Mouse (Mus musculus) testis, adult 10 weeks (tissue): ENCODE results near the gene Spata32. TPM values are rescaled to one million over a fixed set of nuclear protein-coding genes. Genes with fewer than 3 reads are reported as not detected.

ENCODE experiments used
- polyA plus RNA-seq: library from polyadenylated mRNA; stranded (reverse); fragments of 350-450 nt; fragmentation: Illumina TruSeq; extraction: RNeasy Lipid Tissue Mini Kit (QIAGEN cat#74804); gene quantifications from one replicate; pipeline ENCODE4 v1.2.3, GENCODE M21; 2014; ENCODE audit warnings: low read depth, low replicate concordance

Gene Spata32
- polyA plus RNA-seq = 47.3 TPM

DNA sequence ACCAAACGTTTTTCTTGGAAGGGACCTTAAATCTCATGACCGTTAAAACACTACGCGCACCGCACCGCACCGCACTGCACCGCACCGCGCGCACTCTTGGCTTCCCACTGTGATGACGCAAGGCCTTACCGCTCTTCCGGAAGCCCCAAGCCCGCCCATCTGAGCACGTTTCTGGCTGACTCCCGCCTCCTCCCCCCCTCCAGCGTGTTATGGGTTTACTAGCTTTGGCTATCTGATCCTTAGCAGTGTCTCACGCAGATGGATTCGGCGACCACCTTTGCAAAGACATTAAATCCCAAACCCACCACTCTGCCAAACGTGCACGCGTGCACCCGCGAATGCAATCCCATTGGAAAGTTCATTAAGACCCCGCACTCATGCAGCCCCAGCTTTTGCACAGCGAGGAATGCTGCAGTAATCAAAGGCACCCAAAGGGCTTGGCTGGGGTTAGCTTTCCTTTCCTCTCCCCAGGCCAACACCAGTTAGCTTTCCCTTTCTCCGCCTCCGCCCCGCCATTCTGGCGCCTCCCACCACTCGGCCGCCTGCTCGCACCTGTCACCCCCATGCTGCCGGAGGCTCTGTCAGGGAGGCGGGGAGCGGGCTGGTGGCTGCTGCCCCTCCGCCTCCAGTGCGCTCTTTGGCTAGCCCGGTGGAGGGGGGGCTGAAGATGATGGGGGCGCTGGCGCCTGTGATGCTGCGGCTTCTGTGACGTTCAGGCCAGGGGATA, at the start of gene Spata32:
TSS of gene Spata32 (minus strand) at position 643 of the 727 bp plus-strand sequence.

DNA sequence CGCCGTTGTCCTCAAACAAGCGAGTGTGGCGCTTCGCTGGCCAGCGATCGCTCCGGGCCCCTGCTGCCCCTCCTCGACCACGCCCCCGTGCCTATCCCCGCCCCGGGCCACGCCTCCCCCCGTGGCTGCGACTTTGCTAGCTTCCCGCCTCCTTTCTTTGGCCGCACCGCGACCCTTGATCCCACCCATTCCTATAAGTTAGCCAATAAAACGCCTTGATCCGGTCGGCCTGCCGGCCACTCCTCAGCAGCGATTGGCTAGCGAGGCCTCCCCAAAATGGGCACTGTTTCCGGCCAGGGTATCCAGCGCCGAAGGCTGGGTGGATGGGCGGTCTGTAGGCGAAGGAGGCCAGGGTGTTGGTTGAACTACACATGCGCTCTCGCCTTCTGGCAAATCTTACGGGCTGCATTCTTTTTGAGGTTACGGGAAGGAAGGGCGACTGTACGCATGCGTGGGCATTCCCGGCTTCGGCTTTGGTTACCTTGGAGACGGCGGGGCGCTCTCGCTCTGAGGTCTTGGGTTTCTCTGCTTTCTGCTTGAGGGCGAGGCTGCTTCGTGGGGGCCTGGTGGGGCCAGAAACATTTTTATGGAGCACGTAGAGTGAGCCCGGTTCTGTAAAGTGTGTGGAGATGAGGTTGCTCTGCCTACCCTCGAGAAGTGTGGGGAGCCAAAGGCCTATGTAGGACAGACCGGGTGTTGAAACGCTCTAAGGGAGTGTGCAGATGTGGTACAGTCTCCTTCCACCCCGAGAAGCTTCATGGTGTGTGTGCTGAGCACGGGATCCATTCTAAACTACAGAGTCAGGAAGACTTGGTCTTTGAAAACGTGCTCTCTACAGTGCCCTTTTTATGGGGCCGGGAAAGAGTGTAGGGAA, 49.4 kb upstream of the Spata32 start, which contains the start of gene Map3k14:
TSS of gene Map3k14 (minus strand) at position 127 of the 874 bp plus-strand sequence.

GRCm38 (mm10) chr11:103208458-103208857, 9.8 kb downstream of the Spata32 start, which contains the start of gene 1700023F06Rik:
Gene 1700023F06Rik, minus strand, starts transcription at chr11:103208558.

GRCm38 (mm10) chr11:103170494-103171285, 47.5 kb downstream of the Spata32 start, which contains the start of gene Fmnl1:
Gene Fmnl1, plus strand, starts transcription at chr11:103171107.

Other genes starting within 250 kb of the Spata32 start
- 16.8 TPM for gene Nmt1, start 190.2 kb downstream of the Spata32 start, polyA plus RNA-seq
- 5.0 TPM for gene Dcakd, start 190.1 kb downstream of the Spata32 start, polyA plus RNA-seq
- gene Plcd3, start 116.8 kb downstream of the Spata32 start, polyA plus RNA-seq = not detected
- 1.2 TPM for gene Acbd4, start 116.8 kb downstream of the Spata32 start, polyA plus RNA-seq
- gene Hexim1, start 102.2 kb downstream of the Spata32 start, polyA plus RNA-seq = 6.9 TPM
- 9.5 TPM for gene Hexim2, start 86.0 kb downstream of the Spata32 start, polyA plus RNA-seq
- gene Fmnl1, start 47.3 kb downstream of the Spata32 start, polyA plus RNA-seq = 3.2 TPM
- gene 1700023F06Rik, start 9.9 kb downstream of the Spata32 start, polyA plus RNA-seq = 4.6 TPM
- not detected for gene Map3k14, start 49.0 kb upstream of the Spata32 start, polyA plus RNA-seq
- gene Arhgap27, start 145.3 kb upstream of the Spata32 start, polyA plus RNA-seq = not detected
- gene Plekhm1, start 194.3 kb upstream of the Spata32 start, polyA plus RNA-seq = 0.69 TPM